17 mouse cellular contexts compared by ENCODE assay signal in the genomic region with DNA sequence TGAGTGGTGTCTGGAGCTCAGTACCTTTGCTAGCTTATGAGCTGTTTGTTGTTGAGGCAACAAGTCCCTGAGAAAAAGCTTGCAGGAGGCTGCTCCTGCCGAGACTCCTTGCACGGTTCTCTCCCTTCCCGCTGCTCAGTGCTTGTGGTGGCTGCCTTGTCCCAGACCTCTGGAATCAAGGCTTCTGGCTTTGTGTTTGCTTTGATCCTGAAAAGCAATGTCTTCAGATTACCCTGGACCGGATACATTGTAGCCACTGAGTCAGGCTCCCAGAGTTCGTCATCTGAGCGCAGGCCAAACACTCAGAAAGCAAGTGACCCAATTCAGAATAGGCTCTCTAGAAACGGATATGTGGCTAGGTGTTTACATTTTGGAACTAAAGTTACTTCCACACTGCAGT.
"Had no signal": no experiment of that assay in that cellular context is flagged by ENCODE, and none has a peak within 500 bp of the region (broad histone marks: within the 10 kb centered on the region; RNA-seq: fewer than 3 reads in every experiment).

No protein-coding gene starts in this region.

- H3K4me3 ChIP-seq: neural tube, embryonic 12.5 days; neural tube, embryonic 13.5 days; neural tube, embryonic 15.5 days; stomach, embryonic 15.5 days had no signal

- H3K27me3 ChIP-seq: neural tube, embryonic 12.5 days; neural tube, embryonic 13.5 days; neural tube, embryonic 15.5 days; stomach, embryonic 15.5 days had no signal

- H3K27ac ChIP-seq: neural tube, embryonic 12.5 days; neural tube, embryonic 13.5 days; neural tube, embryonic 15.5 days; stomach, embryonic 15.5 days; stomach, postnatal 0 days had no signal

- H3K9me3 ChIP-seq: neural tube, embryonic 12.5 days; neural tube, embryonic 13.5 days; neural tube, embryonic 15.5 days; stomach, embryonic 15.5 days had no signal

- H3K9ac ChIP-seq: neural tube, embryonic 12.5 days; neural tube, embryonic 13.5 days; neural tube, embryonic 15.5 days; stomach, embryonic 15.5 days had no signal

- H3K4me2 ChIP-seq: neural tube, embryonic 12.5 days; neural tube, embryonic 13.5 days; neural tube, embryonic 15.5 days; stomach, embryonic 15.5 days had no signal

- H3K36me3 ChIP-seq: neural tube, embryonic 12.5 days; neural tube, embryonic 13.5 days; neural tube, embryonic 15.5 days; stomach, embryonic 15.5 days had no signal

- DNase-seq: retina, postnatal 1 day; right cerebral cortex, adult 18-20 months; right cerebral cortex, postnatal 14 days; right cerebral cortex, postnatal 25 days; right cerebral cortex, postnatal 4 days; spleen, adult 18-20 months; thymus, adult 18-20 months; thymus, adult 2 months; thymus, postnatal 14 days; thymus, postnatal 25 days; thymus, postnatal 36 days; thymus, postnatal 4 days had no signal
